Mouse (Mus musculus) kidney, postnatal 10 days (tissue): ENCODE results near the gene Tmem219.

Experiments
- DNase-seq: peaks from one replicate; pipeline ENCODE4 v3.0.0; 2021; ENCODE audit warnings: mixed read lengths

Tmem219 gene

DNA sequence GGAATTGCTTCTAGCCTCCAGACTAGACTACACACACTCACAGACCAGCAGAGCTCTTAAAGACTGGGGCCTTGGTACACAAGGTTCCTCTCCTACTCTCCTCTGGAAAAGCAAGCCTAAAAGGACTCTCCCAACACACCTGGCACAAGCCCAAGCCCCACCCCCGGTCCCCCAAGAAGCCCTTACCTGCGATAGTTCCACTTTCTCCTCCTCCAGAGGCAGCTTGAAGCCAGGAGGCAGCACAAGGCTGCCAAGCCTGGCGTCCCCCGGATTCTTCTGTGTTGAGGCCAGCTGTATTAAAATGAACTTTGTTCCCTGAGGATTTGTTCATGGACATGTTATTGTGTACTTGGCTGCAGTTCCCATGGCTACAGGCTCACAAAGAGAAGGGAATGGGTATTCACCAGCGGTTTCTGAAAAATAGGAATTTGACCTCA is at the start of gene Tmem219:
TSS of gene Tmem219 (minus strand) at position 294 of the 437 bp plus-strand sequence.
- peak; percentile 88 for DNase-seq

DNA sequence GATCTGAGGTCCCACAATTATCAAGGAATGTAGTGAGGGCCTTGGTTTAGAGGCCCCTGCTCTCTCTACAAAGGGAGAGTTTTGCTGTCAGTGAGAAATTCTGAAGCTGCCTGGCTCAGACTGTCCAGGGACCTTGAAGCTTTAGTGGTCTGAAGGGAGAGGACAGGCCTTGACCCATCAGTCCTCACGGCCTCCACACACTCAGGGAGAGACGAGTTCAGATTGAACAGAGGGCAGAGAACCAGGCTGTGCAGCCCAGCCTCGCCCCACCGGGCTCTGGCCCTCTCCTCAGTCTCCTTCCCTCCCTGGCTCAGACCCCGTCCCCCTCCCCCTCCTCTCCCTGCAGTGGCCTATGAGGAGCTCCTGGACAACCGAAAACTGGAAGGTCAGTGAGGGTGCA is 44.6 kb upstream of the Tmem219 start:
- DNase-seq = no peak

GRCm38 (mm10) chr7:126965568-126965967 is 42.9 kb upstream of the Tmem219 start:
- no peak for DNase-seq

DNA sequence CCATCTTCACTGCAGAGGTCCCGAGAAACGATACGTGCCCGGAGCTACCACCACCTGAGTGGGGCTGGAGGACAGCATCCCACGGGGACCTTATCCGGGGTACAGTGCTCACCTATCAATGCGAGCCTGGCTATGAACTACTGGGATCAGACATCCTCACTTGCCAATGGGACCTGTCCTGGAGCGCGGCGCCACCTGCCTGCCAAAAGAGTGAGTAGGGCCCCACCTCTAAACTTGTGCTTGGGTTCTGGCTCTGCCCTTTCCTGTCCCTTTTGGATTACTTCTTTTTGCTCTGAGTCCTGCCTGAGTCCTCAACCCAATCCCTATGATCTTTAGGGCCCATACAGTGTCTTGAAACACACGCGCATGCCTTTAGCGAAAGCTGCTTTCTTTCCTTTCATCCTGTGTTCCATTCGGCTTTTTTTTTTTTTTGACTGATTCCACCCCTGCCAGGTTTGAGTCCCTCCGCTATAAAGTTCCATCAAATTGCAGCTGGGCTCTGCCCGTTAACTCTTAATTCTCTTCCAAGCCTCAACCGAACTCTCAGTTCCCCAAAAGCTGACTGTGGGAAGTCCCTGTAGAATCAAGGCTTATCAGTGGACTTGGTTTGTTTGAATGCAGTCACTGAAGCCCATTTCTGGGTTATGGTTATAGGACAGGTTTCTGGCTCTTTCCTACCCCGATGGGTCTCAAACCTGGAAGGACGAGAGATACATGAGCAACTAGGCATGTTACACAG is 41.0 kb upstream of the Tmem219 start:
- peak; percentile 76 for DNase-seq

- no peak for DNase-seq
These were observed 39.2 kb upstream of the Tmem219 start for GRCm38 (mm10) chr7:126961965-126962364.

DNA sequence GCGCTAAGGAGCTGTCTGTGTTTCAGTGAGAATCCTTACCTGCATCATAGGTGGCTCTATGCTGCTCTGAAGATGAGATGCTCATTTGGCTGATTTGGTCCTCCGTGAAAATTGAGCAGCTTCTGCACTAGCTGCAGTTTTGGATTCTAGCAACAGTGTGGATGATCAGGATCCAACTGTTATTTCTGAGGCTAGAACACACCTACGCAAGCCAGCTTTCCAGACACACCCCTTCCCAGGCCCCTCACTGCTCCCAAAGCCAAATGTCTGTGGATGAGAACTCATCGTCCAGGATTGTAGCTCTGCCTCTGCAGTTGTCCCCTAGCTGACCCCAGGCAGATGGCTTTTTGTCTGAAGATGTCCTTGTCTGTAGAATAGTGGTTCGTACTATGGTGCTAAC is 38.4 kb upstream of the Tmem219 start:
- no peak for DNase-seq

GRCm38 (mm10) chr7:126959780-126960179 is 37.1 kb upstream of the Tmem219 start:
- DNase-seq = no peak

DNA sequence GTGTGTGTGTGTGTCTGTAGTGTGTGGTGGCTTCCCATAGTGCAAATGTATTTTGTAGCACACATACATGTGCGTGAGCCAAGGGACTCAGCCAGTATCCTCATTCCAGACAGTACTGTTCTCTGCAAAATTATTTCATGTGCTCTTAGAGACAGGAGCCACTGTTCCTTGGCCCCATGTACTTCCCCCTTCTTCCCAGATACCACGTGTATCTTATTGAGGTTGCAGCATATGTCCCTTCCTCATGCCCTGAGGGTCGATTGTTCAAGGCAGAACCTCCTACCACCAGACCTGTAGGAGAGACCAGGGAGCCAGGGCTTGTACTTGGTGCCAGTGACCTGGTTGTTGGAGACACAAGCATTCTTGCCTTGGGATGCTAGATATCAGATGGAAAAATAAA is 32.4 kb upstream of the Tmem219 start:
- no peak for DNase-seq

- no peak for DNase-seq
These were observed 29.9 kb upstream of the Tmem219 start for GRCm38 (mm10) chr7:126952646-126953045.

DNA sequence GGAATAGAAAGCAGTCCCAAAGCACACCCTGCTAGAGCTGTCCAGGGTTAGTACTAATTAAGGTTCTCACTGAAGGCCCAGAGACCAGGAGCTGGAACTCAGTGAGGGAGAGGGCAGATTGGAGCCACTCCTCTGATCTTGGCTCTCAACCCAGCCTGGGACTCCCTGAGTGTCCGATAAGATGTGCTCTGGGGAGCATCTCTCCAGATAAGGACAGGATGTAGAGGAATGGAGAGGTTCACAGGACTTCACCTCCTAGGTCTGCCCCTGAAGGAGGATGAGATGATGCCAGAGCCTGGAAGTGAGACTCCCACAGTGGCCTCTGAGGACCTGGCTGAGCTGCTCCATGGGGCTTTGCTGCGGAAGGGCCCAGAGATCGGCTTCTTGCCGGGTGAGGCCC is 29.0 kb upstream of the Tmem219 start:
- DNase-seq = no peak

GRCm38 (mm10) chr7:126950647-126951615 is 28.2 kb upstream of the Tmem219 start:
- DNase-seq = no peak

GRCm38 (mm10) chr7:126949793-126950646 is 27.3 kb upstream of the Tmem219 start, which contains the start of gene Sez6l2:
Sez6l2 (plus strand) TSS chr7:126950563.
- DNase-seq = peak; percentile 97

DNA sequence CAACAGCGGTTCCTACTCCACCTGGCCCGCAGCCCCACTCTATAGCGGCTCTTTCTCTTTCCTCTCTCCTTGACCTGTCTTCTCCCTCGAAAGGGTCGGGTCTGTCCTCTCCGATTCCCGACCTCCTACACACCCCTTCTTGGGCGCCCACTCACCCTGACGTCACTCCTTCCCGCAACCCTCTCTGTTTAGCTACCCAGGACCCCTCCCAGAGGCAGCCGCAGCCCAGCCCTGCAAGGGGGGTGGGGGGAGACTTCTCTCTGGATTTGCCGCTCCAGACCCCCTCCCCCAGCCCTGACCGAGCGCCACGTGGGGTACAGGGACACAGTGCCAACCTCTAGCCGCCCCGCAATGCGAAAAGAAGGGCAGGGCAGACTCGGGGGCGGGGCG is 26.7 kb upstream of the Tmem219 start, which contains the start of gene Asphd1:
TSS of gene Asphd1 (minus strand) at position 180 of the 390 bp plus-strand sequence.
- DNase-seq = no peak

- no peak for DNase-seq
These were observed 25.9 kb upstream of the Tmem219 start for GRCm38 (mm10) chr7:126948626-126949025.

DNA sequence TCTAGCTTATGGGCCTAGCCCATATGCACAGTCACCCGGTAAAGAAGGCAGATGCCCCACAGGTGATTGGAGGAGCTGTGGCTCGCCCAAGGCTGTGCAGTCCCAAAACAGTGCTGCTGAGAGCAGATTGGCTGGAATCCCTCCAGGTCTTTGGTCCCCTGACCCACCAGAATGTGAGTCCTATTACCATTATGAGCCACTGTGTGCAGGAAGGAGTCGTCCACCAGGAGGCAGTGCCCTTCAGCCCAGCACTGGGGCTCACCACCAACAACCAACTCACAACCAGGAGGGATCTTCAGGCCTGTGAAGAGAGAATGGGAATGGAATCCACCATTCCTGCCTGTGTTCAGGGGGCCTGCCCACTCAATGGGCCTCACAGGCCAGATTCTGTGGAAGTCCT is 23.8 kb upstream of the Tmem219 start:
- peak; percentile 69 for DNase-seq

GRCm38 (mm10) chr7:126941801-126942200 is 19.1 kb upstream of the Tmem219 start:
- no peak for DNase-seq

DNA sequence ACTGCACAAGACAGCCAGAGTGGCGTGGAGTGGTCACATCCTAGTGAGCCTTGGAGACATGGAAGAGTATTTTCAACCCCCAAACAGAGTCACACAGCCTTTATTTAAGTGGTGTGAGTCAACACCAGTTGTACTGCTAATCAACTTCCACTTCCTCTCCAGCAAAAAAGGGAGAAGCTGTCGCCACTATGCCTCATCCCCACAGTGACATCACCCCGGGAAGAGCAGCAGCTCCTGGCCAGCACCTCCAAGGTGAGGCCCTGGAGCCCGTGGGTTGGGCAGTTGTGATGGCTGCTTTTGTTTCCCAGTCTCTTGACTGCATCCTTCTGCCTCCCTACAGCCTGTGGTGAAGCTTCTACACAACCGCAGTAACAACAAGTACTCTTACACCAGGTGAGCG is 18.5 kb upstream of the Tmem219 start:
- DNase-seq = no peak

GRCm38 (mm10) chr7:126932652-126933051 is 9.9 kb upstream of the Tmem219 start:
- DNase-seq = no peak

GRCm38 (mm10) chr7:126929046-126929445 is 6.3 kb upstream of the Tmem219 start:
- no peak for DNase-seq

DNA sequence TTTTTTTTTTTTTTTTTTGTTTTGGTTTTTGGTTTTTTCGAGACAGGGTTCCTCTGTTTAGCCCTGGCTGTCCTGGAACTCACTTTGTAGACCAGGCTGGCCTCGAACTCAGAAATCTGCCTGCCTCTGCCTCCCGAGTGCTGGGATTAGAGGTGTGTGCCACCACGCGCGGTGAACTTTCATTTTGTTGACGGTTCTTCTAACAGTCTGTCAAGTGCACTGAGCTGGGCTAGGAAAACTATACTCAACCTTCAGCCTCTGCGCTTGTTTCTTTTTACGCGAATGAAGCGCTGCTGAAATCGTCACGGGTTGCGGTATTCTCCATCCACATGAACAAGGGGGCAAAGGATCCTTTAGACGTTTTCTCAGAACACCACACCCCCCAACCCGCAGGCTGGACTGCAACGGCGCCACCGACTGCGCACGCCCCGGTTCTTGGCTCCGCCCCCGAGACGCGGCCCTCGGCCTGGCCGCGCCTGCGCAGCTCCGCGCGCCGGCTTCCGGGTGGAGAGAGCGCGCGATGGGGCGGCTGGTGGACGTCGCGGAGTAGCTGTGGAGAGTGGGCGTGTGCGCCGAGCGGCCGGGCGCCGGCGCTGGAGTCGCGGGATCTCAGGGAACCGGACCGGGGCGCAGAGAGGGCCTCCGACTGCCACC is 5.8 kb upstream of the Tmem219 start, which contains the start of gene Kctd13:
TSS of gene Kctd13 (plus strand) at position 496 of the 654 bp plus-strand sequence.
- DNase-seq = peak; percentile 97

GRCm38 (mm10) chr7:126926299-126926698 is 3.6 kb upstream of the Tmem219 start:
- DNase-seq = no peak

DNA sequence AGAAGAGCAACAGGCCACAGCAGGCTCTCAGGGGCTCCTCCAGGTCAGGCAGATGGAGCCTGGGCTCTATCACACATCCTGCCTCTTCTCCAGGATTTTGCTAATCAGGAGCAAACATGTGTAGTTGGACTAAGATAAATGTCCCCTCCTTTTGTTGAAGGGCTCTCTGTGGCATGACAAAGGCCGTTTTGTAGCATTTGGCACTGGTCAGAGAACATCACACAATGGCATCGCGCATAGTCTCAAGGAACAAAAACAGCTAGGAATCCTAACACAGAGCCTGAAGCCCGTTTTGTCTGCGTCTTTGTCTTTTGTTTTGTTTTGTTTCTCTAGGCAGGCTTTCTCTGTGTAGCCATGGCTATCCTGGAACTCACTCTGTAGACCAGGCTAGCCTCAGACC is 1.3 kb upstream of the Tmem219 start:
- DNase-seq = no peak
